Mouse (Mus musculus) WW6 (cell line): Measurements from ENCODE around the gene Rimkla.
"Not testable (repeated sequence)": the region's sequence is repeated elsewhere in the genome, so short reads cannot be mapped to it uniquely, and the experiment has no call there.

Source experiments
- DNase-seq: peaks from one replicate; pipeline ENCODE4 v3.0.0-alpha.2; 2013; ENCODE audit warnings: low read depth, low spot score

Gene Rimkla

GRCm38 (mm10) chr4:119492291-119492932 is at the start of gene Rimkla:
Rimkla (minus strand) TSS chr4:119492628.
- no peak for DNase-seq

DNA sequence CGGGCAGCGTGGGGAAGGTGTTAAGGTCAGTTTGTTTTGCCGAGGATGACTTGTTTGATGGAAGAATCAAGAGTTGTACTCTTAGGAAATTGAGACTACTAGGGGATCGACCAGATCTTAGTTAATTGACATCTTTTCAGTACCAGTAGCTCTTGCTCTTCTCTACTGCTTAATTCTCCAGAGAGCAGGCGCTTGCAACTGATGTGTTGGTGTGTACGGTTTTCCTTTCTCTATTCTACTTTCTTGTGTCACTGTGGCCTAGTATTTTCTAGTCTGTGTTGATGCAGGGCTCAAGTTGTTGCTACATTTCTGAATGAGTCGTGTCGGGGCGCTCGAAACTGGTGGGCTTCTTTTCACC is 48.1 kb upstream of the Rimkla start:
- no peak for DNase-seq

GRCm38 (mm10) chr4:119539836-119540532 is 47.6 kb upstream of the Rimkla start:
- DNase-seq, result no peak

- peak; percentile 89 for DNase-seq
Measured at GRCm38 (mm10) chr4:119539031-119539824, 46.8 kb upstream of the Rimkla start, which contains the start of gene Frg2f1. Frg2f1 (minus strand) TSS chr4:119539529.

DNA sequence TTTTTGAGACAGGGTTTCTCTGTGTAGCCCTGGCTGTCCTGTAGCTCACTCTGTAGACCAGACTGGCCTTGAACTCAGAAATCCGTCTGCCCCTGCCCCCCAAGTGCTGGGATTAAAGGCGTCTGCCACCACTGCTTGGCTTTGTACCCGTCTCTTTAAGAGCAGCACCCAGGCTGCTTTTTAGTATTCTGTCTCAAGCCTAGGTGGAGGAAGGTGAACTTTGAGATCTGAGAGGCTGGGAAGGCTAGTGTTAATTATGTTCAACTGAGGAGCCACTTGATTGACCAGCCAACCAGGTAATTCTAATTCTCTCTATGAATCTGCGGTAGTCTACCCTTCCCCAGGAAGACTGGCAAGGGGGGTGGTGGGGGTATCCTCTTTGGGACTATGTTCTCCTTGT is 45.0 kb upstream of the Rimkla start:
- DNase-seq, result no peak

- DNase-seq, result not testable (repeated sequence)
Measured at GRCm38 (mm10) chr4:119536615-119537014, 44.2 kb upstream of the Rimkla start, which contains the start of gene Foxj3. Foxj3 (plus strand) TSS chr4:119537004.

- no peak for DNase-seq
Measured at GRCm38 (mm10) chr4:119535103-119535502, 42.7 kb upstream of the Rimkla start.

DNA sequence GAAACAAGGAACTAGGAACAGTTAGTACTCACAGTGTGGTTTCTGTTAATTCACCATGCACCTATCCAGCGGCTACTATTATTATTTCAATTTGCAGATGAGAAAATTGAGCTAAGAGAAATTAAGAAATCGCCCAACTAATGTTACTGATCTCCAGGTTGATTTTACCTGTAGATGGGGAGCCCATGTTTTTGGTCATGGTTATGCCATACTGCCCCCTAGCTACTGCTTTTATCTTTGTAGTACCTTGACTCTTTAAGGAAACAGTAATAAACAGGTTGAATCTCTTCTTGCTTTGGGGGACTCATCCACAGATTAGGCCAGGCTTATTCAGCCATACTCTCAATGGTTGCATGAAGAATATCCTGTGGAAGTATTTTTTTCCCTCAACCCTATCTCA is 39.4 kb upstream of the Rimkla start:
- DNase-seq, result no peak

- no peak for DNase-seq
Measured at GRCm38 (mm10) chr4:119526329-119526845, 34.0 kb upstream of the Rimkla start.

- DNase-seq, result no peak
Measured at GRCm38 (mm10) chr4:119524466-119524865, 32.0 kb upstream of the Rimkla start.

DNA sequence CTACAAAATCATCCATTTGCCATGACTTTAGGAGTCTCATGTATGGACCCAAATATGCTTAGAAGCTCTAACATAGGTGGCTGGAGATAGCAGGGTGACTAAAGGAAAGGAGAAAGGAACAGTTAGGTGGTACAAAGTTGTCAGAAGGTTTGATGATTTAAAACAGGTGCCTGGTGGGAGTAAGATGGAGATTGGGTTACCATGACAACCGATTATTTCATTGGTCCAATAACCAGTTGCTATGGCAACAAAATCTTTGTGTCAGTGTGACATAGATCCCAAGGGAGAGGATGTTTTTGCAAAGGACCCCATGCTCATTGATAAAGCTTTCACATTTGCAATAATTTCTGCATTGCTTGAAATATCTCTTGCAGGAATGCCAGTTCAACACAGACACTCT is 31.6 kb upstream of the Rimkla start:
- no peak for DNase-seq

GRCm38 (mm10) chr4:119523575-119523974 is 31.1 kb upstream of the Rimkla start:
- DNase-seq, result no peak

DNA sequence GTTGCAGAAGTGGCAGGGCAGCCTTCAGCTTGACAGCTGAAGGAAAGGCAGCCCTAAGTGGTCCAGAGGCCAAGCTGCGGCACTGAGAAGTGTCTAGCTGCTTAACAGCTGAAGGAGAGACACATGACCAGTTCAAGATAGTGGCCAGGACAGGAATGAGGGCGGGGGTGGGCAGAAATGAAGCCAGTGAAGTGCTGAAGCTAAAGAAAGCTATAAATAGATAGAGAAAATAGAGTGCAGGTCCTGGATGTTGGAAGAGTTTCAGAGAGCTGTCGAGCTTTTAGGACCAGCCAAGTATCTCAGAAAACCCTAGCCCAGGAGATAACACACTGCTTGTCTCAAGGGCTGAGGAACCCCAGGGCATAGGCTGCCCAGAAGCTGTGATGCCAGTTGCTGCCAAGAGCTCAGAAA is 20.3 kb upstream of the Rimkla start:
- no peak for DNase-seq

DNA sequence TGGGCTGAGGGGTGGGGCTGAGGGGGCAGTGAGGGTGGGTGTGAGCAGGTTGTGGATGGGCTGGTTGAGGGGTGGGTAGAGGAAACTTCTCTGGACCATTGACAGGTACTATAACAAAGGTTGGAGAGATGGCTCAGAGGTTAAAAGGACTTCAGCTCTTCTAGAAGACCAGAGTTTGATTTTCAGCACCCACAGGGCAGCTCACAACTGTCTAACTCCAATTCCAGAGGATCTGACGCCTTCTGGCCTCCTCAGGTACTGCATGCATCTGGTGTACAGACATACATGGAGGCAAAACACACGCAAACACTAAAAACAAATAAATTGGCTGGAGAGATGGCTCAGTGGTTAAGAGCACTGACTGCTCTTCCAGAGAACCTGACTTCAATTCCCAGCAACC is 19.2 kb upstream of the Rimkla start:
- DNase-seq, result no peak

- no peak for DNase-seq
Measured at GRCm38 (mm10) chr4:119498319-119498848, 6.0 kb upstream of the Rimkla start.

- no peak for DNase-seq
Measured at GRCm38 (mm10) chr4:119492933-119493327, 502 bp upstream of the Rimkla start.

DNA sequence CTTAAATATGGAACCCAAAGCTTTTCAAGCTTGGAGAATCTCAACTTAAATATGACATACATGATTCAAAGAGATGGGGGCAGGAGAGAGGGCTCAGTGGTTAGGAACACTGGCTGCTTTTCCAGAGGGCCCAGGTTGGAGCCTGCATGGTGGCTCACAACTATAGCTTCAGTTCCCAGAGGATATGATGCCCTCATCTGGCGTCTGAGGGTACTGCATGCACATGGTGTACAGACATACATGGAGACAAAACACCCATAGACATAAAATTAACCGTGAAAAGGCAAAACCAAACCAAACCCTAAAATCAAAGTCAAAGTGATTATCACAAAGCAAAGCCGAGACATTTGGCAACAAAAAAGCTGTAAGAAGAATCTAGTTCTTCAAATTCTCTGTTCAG is 1.6 kb downstream of the Rimkla start:
- DNase-seq, result no peak

DNA sequence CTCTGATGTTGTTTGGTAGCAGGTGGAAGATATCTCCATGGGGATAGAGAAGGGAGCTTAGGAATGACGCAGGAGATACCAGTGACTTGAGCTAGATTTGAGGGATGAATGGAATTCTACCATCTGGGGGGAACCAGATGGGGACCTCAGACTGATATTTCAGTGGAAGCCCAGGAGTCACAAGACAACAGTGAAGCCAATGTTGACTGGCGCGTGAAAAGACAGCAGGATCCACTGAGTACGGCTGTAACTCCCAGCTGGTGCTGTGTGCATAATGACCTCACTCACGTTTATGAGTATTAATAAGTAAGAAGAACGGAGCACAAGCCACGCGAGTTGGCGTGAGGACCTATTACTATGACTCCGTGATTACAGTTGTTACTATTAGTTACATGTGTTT is 2.8 kb downstream of the Rimkla start:
- DNase-seq, result no peak

DNA sequence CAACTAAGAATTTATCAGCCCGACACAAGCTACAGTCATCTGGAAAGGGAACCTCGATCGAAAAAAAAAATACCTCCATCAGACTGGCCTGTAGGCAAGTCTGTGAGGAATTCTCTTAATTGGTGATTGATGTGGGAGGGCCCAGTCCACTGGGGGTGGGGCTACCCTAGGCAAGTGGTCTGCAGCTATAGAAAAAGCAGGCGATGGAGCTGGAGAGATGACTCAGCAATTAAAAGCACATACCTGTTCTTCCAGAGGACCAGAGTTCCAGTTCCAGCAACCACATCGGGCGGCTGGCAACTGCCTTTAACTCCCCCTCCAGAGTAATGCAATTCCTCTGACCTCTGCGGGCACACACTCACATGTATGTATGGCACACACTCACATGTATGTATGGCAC is 7.5 kb downstream of the Rimkla start:
- no peak for DNase-seq

DNA sequence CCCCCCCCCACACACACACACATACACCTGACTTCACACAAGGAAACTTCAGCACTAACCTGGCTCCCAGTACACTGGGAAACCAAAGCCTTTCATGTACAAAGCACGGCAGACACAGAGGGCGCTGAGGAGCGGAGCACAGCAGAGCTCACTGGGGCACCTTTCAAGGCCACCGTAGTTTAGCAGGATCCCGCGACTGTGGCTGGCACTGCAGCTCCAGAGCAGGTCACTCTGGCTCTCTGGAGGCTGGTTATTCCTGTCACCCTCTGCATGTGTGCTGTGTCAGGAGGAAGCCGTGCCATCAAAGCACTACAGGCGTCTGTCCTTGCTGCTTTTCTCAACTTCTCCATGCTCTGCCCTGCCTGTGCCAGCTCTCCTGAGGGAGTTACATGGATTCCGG is 9.4 kb downstream of the Rimkla start:
- DNase-seq, result no peak

DNA sequence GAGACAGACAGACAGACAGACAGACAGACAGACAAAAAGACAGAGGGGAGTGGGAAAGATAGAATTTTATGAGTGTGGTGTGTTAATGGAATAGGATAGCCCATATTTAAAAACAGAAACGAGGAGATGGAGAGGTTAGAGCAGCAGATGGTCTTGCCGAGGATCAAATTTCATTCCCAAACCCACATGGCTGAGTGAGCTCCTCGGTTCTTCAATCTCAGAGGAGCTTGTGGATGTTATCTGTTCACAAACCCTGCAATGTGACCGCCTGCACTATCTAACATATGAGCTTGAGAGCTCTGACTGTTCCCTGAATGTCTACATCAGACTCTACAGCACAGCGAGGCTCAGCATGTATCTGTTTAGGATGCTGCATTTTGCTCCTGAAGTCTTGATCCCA is 19.3 kb downstream of the Rimkla start:
- no peak for DNase-seq

GRCm38 (mm10) chr4:119472545-119472944 is 19.9 kb downstream of the Rimkla start:
- DNase-seq, result no peak
